In genomic region chr12:25938856-25939255, GRCm38 (mm10) we compare ENCODE assay signal across 26 mouse cellular contexts.
DNase-seq lines count a peak whose midpoint lies in the region; ATAC-seq and TF ChIP-seq lines count a peak whose summit lies in the region.
"Had no signal": no experiment of that assay in that cellular context is flagged by ENCODE, and none has a peak within 500 bp of the region (broad histone marks: within the 10 kb centered on the region; RNA-seq: fewer than 3 reads in every experiment).

No protein-coding gene starts in this region.

- no peak overlapping the region for H3K4me2 ChIP-seq in hindbrain, postnatal 0 days (ENCODE audit: low read depth, low read length)
- H3K4me2 ChIP-seq in hindbrain, embryonic 13.5 days = no peak overlapping the region
- H3K4me2 ChIP-seq: embryonic facial prominence, embryonic 13.5 days; embryonic facial prominence, embryonic 15.5 days; forebrain, embryonic 12.5 days had no signal

- ATAC-seq in hindbrain, postnatal 0 days = no peak
- ATAC-seq in hindbrain, embryonic 13.5 days (ENCODE audit: low FRiP score) = no peak
- ATAC-seq: activated CD4-positive, CD25-positive, alpha-beta regulatory T cell, adult 4 months; CD4-positive, CD25-positive, alpha-beta regulatory T cell, adult 4 months; forebrain, embryonic 14.5 days; forebrain, embryonic 16.5 days; Patski had no signal

- DNase-seq in hindbrain, postnatal 0 days (ENCODE audit: low spot score) = peak; percentile 21
- DNase-seq in A20 (ENCODE audit: low read depth, low spot score) = peak; percentile 50
- peak; percentile 9 for DNase-seq in brain, embryonic 14.5 days (ENCODE audit: low read depth)
- no peak for DNase-seq in right cerebral cortex, postnatal 10 days (ENCODE audit: low spot score in 2 of 2)
- DNase-seq: adrenal gland, adult 8-10 months; adrenal gland, postnatal 14 days; adrenal gland, postnatal 36 days; B cell, adult 2 months; cerebellum, adult 11 months; cerebellum, adult 18-20 months; cerebellum, adult 8-10 months; cerebellum, postnatal 36 days; embryo, embryonic 11 days had no signal

- no peak for TF ChIP-seq POLR2A in brain, embryonic 14.5 days (IDR thresholded peaks at IDR 0.05; ENCODE audit: borderline replicate concordance, extremely low read depth, insufficient read depth, insufficient read length, poor library complexity, severe bottlenecking)

- no peaks in the 10 kb centered on the region for H3K9me3 ChIP-seq in hindbrain, postnatal 0 days (ENCODE audit: low read length)
- H3K9me3 ChIP-seq in hindbrain, embryonic 13.5 days = no peaks in the 10 kb centered on the region
- H3K9me3 ChIP-seq: embryonic facial prominence, embryonic 13.5 days; embryonic facial prominence, embryonic 15.5 days; forebrain, embryonic 10.5 days; forebrain, embryonic 12.5 days had no signal

- H3K27ac ChIP-seq in hindbrain, postnatal 0 days = no peak overlapping the region
- H3K27ac ChIP-seq in hindbrain, embryonic 13.5 days = no peak overlapping the region
- H3K27ac ChIP-seq: embryonic facial prominence, embryonic 13.5 days; embryonic facial prominence, embryonic 15.5 days; forebrain, embryonic 10.5 days; forebrain, embryonic 12.5 days had no signal

- TF ChIP-seq CTCF in hindbrain, postnatal 0 days (IDR thresholded peaks at IDR 0.05; ENCODE audit: low read depth) = no peak
- no peak for TF ChIP-seq CTCF in brain, embryonic 14.5 days (IDR thresholded peaks at IDR 0.05; ENCODE audit: borderline replicate concordance, extremely low read depth, insufficient read depth, insufficient read length)

- H3K4me3 ChIP-seq in hindbrain, postnatal 0 days (ENCODE audit: low read length) = no peak overlapping the region
- no peak overlapping the region for H3K4me3 ChIP-seq in hindbrain, embryonic 13.5 days
- H3K4me3 ChIP-seq: embryonic facial prominence, embryonic 13.5 days; embryonic facial prominence, embryonic 15.5 days; erythroblast, embryonic 14.5 days; forebrain, embryonic 10.5 days; forebrain, embryonic 12.5 days had no signal

- H3K9ac ChIP-seq in hindbrain, postnatal 0 days (replicated peaks; ENCODE audit: low read length) = no peak overlapping the region
- H3K9ac ChIP-seq in hindbrain, embryonic 13.5 days = no peak overlapping the region
- H3K9ac ChIP-seq: embryonic facial prominence, embryonic 13.5 days; embryonic facial prominence, embryonic 15.5 days; forebrain, embryonic 12.5 days had no signal

- H3K27me3 ChIP-seq in hindbrain, postnatal 0 days (ENCODE audit: insufficient read depth, low read length) = no peaks in the 10 kb centered on the region
- no peaks in the 10 kb centered on the region for H3K27me3 ChIP-seq in hindbrain, embryonic 13.5 days
- H3K27me3 ChIP-seq: CH12.LX; embryonic facial prominence, embryonic 13.5 days; embryonic facial prominence, embryonic 15.5 days; forebrain, embryonic 12.5 days had no signal

- 57% methylated on average over 6 of the region's 6 CpGs for WGBS in hindbrain, postnatal 0 days
- 77% methylated on average over 6 of the region's 6 CpGs for WGBS in hindbrain, embryonic 13.5 days

- H3K36me3 ChIP-seq in hindbrain, postnatal 0 days (ENCODE audit: insufficient read depth, low read length) = no peaks in the 10 kb centered on the region
- no peaks in the 10 kb centered on the region for H3K36me3 ChIP-seq in hindbrain, embryonic 13.5 days
- H3K36me3 ChIP-seq: embryonic facial prominence, embryonic 13.5 days; embryonic facial prominence, embryonic 15.5 days; forebrain, embryonic 10.5 days; forebrain, embryonic 12.5 days; G1E had no signal

- H3K4me1 ChIP-seq in hindbrain, postnatal 0 days (ENCODE audit: insufficient read depth, low read length) = no peaks in the 10 kb centered on the region
- no peaks in the 10 kb centered on the region for H3K4me1 ChIP-seq in hindbrain, embryonic 13.5 days (replicated peaks)
- H3K4me1 ChIP-seq: embryonic facial prominence, embryonic 13.5 days; embryonic facial prominence, embryonic 15.5 days; forebrain, embryonic 10.5 days; forebrain, embryonic 12.5 days had no signal

Comparison
In these comparisons a context has a peak if more than half of its experiments do, and no peak if none do; other contexts are left out.
1. DNase-seq: peak in hindbrain, postnatal 0 days (single experiment), A20 (single experiment) and brain, embryonic 14.5 days (single experiment); none in right cerebral cortex, postnatal 10 days (0 of 2).